Mouse (Mus musculus) embryonic facial prominence, embryonic 12.5 days (tissue): ENCODE data around the gene Gm10972. TPM values are rescaled to one million over a fixed set of nuclear protein-coding genes. Genes with fewer than 3 reads are reported as not detected.
"Not testable (repeated sequence)": the region's sequence is repeated elsewhere in the genome, so short reads cannot be mapped to it uniquely, and the experiment has no call there.

ENCODE experiments used
- ATAC-seq: fragments of 200-750 bp; cut with Nextera tagmentation; 2 replicates; pipeline ENCODE4 v1.8.0; 2017; ENCODE audit not compliant: insufficient number of reproducible peaks, insufficient read depth, low FRiP score, low TSS enrichment
- H3K27ac ChIP-seq: fragments of 300-500 bp; sonication (generic); 2 replicates; pipeline ENCODE4 v1.5.1; 2016; ENCODE audit warnings: mild to moderate bottlenecking
- H3K27me3 ChIP-seq: fragments of 300-500 bp; sonication (generic); 2 replicates; pipeline ENCODE4 v1.6.1; 2016; ENCODE audit warnings: mild to moderate bottlenecking, moderate library complexity
- H3K36me3 ChIP-seq: fragments of 300-500 bp; sonication (generic); 2 replicates; pipeline ENCODE4 v1.6.1; 2016; ENCODE audit warnings: mild to moderate bottlenecking
- H3K4me1 ChIP-seq: fragments of 300-500 bp; sonication (generic); 2 replicates; pipeline ENCODE4 v1.6.1; 2016
- H3K4me2 ChIP-seq: fragments of 300-500 bp; sonication (generic); replicated peaks from 2 replicates; pipeline ENCODE4 v1.6.1; 2016; ENCODE audit warnings: mild to moderate bottlenecking, moderate library complexity
- H3K4me3 ChIP-seq: fragments of 300-500 bp; sonication (generic); 2 replicates; pipeline ENCODE4 v1.5.1; 2016; ENCODE audit warnings: mild to moderate bottlenecking
- H3K9ac ChIP-seq: fragments of 300-500 bp; sonication (generic); 2 replicates; pipeline ENCODE4 v1.6.1; 2016; ENCODE audit warnings: mild to moderate bottlenecking, moderate library complexity
- H3K9me3 ChIP-seq: fragments of 300-500 bp; sonication (generic); 2 replicates; pipeline ENCODE4 v1.6.1; 2016; ENCODE audit warnings: mild to moderate bottlenecking, moderate library complexity
- WGBS: fragments of 180-500 bp; shearing (Covaris S2); methylation state at CpG from one replicate; pipeline ENCODE4 v1.1.7; 2016; 5-methylcytosine and 5-hydroxymethylcytosine counted together
- polyA plus RNA-seq: library from polyadenylated mRNA; unstranded; fragments of >200 nt; fragmentation: Nextera tagmentation; extraction: Ambion mirVana; gene quantifications from 2 replicates; pipeline ENCODE4 v1.2.1, GENCODE M21; 2016

The Gm10972 gene
- polyA plus RNA-seq, 1 experiment from 2014 or later: not detected

GRCm38 (mm10) chr3:94690616-94691247 is 47.8 kb downstream of the Gm10972 start:
- H3K27me3 ChIP-seq: no peaks in the 10 kb centered on the region
- H3K9me3 ChIP-seq: no peaks in the 10 kb centered on the region
- no peaks in the 10 kb centered on the region for H3K36me3 ChIP-seq
- H3K4me3 ChIP-seq: no peak overlapping the region
- H3K4me2 ChIP-seq: no peak overlapping the region
- H3K9ac ChIP-seq: no peak overlapping the region
- ATAC-seq: no peak
- H3K27ac ChIP-seq: no peak overlapping the region
- H3K4me1 ChIP-seq: peaks cover 8% of the 10 kb centered on the region; the same call in 1 of the 2 replicates

GRCm38 (mm10) chr3:94691694-94692093 is 48.8 kb downstream of the Gm10972 start:
- H3K27me3 ChIP-seq, H3K9ac ChIP-seq, ATAC-seq, H3K4me2 ChIP-seq, H3K36me3 ChIP-seq, H3K4me1 ChIP-seq, H3K27ac ChIP-seq, H3K4me3 ChIP-seq, H3K9me3 ChIP-seq: not testable (repeated sequence)
- 90% methylated on average over 4 of the region's 4 CpGs for whole genome bisulfite sequencing

Other genes with a start within 250 kb of the Gm10972 start
- gene Lingo4, start 244.6 kb upstream of the Gm10972 start, polyA plus RNA-seq: 0.06 and 0.12 TPM in 2 replicates
- gene Tdrkh, start 229.8 kb upstream of the Gm10972 start, polyA plus RNA-seq: 11.8 and 13.9 TPM in 2 replicates
- gene Mrpl9, start 199.8 kb upstream of the Gm10972 start, polyA plus RNA-seq: 65.3 and 65.6 TPM in 2 replicates
- 0.41 and 0.45 TPM in 2 replicates for gene Oaz3, start 199.2 kb upstream of the Gm10972 start, polyA plus RNA-seq
- gene Celf3, start 164.8 kb upstream of the Gm10972 start, polyA plus RNA-seq: 14.2 and 17.8 TPM in 2 replicates
- 2.0 and 2.3 TPM in 2 replicates for gene Riiad1, start 162.8 kb upstream of the Gm10972 start, polyA plus RNA-seq
- gene Snx27, start 60.4 kb upstream of the Gm10972 start, polyA plus RNA-seq: 59.7 and 61.7 TPM in 2 replicates
- 4.3 and 4.4 TPM in 2 replicates for gene Tuft1, start 15.8 kb downstream of the Gm10972 start, polyA plus RNA-seq
- gene Selenbp2, start 50.4 kb downstream of the Gm10972 start, polyA plus RNA-seq: 0.42 TPM in 1 of 2 replicates, not detected in the other
- gene Cgn, start 143.4 kb downstream of the Gm10972 start, polyA plus RNA-seq: 7.2 and 8.1 TPM in 2 replicates
- 20.4 and 22.9 TPM in 2 replicates for gene Pogz, start 194.5 kb downstream of the Gm10972 start, polyA plus RNA-seq
- gene Psmb4, start 243.8 kb downstream of the Gm10972 start, polyA plus RNA-seq: 313 and 349 TPM in 2 replicates